Mouse (Mus musculus) C2C12 (cell line): Measurements from ENCODE around the gene Nrg4. TPM values are rescaled to one million over a fixed set of nuclear protein-coding genes. Genes with fewer than 3 reads are reported as not detected.

Experiments
- H3K27me3 ChIP-seq: one replicate; pipeline ENCODE4 v1.6.1; 2011; ENCODE audit not compliant: control insufficient read depth, insufficient read depth, insufficient read length
- H3K36me3 ChIP-seq: one replicate; pipeline ENCODE4 v1.6.1; 2011; ENCODE audit not compliant: control insufficient read depth, insufficient read depth
- H3K4me3 ChIP-seq: one replicate; pipeline ENCODE4 v1.5.1; 2011; ENCODE audit warnings: mild to moderate bottlenecking, control low read depth; ENCODE audit not compliant: poor library complexity, insufficient read depth, severe bottlenecking
- H3K79me2 ChIP-seq: one replicate; pipeline ENCODE4 v1.6.1; 2011; ENCODE audit not compliant: control insufficient read depth, insufficient read depth
- H3K79me3 ChIP-seq: one replicate; pipeline ENCODE4 v1.6.1; 2011; ENCODE audit warnings: low read depth, control low read depth
- H3ac ChIP-seq: one replicate; pipeline ENCODE3; 2011; ENCODE audit warnings: low read depth; ENCODE audit not compliant: control insufficient read depth, insufficient read length
- CEBPB ChIP-seq: IDR thresholded peaks from one replicate; pipeline ENCODE4 v1.6.1; 2011; ENCODE audit warnings: low read depth, mild to moderate bottlenecking, control low read depth, moderate library complexity
- CTCF ChIP-seq: IDR thresholded peaks from one replicate; pipeline ENCODE4 v1.5.1; 2011; ENCODE audit not compliant: control insufficient read depth, insufficient read depth, insufficient read length
- FOSL1 ChIP-seq: IDR thresholded peaks from one replicate; pipeline ENCODE4 v1.8.0; 2011; ENCODE audit warnings: mild to moderate bottlenecking, low read length; ENCODE audit not compliant: poor library complexity, insufficient read depth, severe bottlenecking
- MAX ChIP-seq: IDR thresholded peaks from one replicate; pipeline ENCODE4 v1.6.1; 2011; ENCODE audit warnings: mild to moderate bottlenecking, control low read depth
- MYOD1 ChIP-seq: IDR thresholded peaks from one replicate; pipeline ENCODE4 v1.6.1; 2011; ENCODE audit warnings: low read depth; ENCODE audit not compliant: control insufficient read depth, insufficient read length
- MYOG ChIP-seq: IDR thresholded peaks from one replicate; pipeline ENCODE4 v1.6.1; 2011; ENCODE audit not compliant: control insufficient read depth, insufficient read length; ENCODE audit errors: extremely low read depth
- USF1 ChIP-seq: IDR thresholded peaks from one replicate; pipeline ENCODE4 v1.6.1; 2011; ENCODE audit warnings: low read depth, mild to moderate bottlenecking, control low read depth, moderate library complexity
- polyA plus RNA-seq: library from polyadenylated mRNA; unstranded; fragments of >200 nt; fragmentation: generic; extraction: Trizol; gene quantifications from one replicate; pipeline ENCODE4 v1.2.1, GENCODE M21; 2012; ENCODE audit warnings: missing spikeins

The Nrg4 gene
- polyA plus RNA-seq, 1 experiment = 0.15 TPM

- H3K79me2 ChIP-seq = no peaks in the 10 kb centered on the region
- no peaks in the 10 kb centered on the region for H3K36me3 ChIP-seq
- H3ac ChIP-seq = no peak overlapping the region
- no peaks in the 10 kb centered on the region for H3K79me3 ChIP-seq
- no peak overlapping the region for H3K4me3 ChIP-seq
- peaks cover 10% of the 10 kb centered on the region for H3K27me3 ChIP-seq
- no peak for TF ChIP-seq CEBPB
- no peak for TF ChIP-seq MYOG
- TF ChIP-seq MAX = no peak
- TF ChIP-seq USF1 = no peak
- TF ChIP-seq CTCF = no peak
Observed at GRCm38 (mm10) chr9:55313619-55314261, 12.9 kb downstream of the Nrg4 start.

DNA sequence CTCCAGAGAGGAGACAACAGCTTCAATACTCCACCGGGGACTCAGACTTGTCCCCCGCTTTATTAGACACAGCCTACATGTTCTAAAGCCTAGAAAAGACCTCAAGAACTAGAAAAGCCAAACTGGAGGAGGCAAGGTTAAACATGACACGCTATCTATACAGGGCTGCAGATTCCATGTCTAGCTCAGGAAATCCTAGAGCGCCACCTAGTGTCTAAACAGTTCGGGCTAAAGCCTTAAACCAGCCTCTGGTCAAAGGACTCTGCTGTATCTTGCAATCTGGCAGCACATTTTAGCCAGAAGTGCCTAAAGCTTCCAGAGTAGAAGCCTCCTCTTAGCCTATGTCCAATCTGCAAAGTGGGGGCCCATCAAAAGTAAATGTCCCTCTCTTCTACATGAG lies 15.1 kb downstream of the Nrg4 start:
- H3K79me3 ChIP-seq = no peaks in the 10 kb centered on the region
- no peak overlapping the region for H3K4me3 ChIP-seq
- no peak overlapping the region for H3ac ChIP-seq
- TF ChIP-seq USF1 (no peak), FOSL1 (no peak), CTCF (peak; percentile 45)
- H3K79me2 ChIP-seq = no peaks in the 10 kb centered on the region
- H3K27me3 ChIP-seq = peaks cover 10% of the 10 kb centered on the region
- H3K36me3 ChIP-seq = no peaks in the 10 kb centered on the region

DNA sequence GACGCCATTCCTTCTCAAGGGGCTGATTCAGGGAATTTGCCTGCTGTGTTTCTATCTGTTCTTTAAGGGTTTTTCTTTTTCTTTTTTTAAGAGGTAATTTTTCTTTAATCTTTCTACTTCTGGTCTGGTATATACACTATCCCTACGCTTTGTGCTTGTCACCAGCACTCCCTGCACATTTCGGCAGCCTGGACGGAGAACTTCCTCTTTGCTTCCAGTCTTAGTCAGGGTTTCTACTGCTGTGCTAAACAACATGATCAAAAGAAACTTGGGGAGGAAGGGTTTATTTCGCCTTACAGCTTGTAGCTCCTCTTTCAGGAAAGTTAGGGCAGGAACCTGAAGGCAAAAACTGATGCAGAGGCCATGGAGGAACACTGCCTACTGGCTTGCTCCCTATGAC lies 18.2 kb downstream of the Nrg4 start:
- no peak overlapping the region for H3ac ChIP-seq
- H3K36me3 ChIP-seq = no peaks in the 10 kb centered on the region
- H3K79me3 ChIP-seq = no peaks in the 10 kb centered on the region
- H3K79me2 ChIP-seq = no peaks in the 10 kb centered on the region
- no peak overlapping the region for H3K4me3 ChIP-seq
- peaks cover 5% of the 10 kb centered on the region for H3K27me3 ChIP-seq
- no peak for TF ChIP-seq MYOG
- TF ChIP-seq USF1 = no peak
- no peak for TF ChIP-seq CEBPB
- no peak for TF ChIP-seq MAX
- no peak for TF ChIP-seq CTCF
- TF ChIP-seq FOSL1 = no peak
- TF ChIP-seq MYOD1 = no peak

DNA sequence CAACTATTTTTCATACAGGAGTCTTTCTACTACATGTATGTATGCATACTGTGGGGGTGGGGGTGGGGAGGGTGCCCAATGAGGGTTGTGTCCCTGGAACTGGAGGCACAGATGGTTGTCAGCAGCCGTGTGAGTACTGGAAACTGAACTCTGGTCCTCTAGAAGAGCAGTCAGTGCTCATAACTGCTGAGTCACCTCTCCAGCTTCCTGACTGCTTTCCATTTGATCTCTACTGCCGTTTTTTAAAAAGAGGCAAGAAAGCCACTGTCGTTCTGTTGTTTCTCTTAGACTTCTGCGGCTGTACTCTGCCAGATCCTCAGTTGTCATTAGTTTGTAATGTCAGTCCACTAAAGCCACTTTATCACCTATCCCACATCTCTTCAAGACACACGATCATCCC lies 19.1 kb downstream of the Nrg4 start:
- H3K36me3 ChIP-seq = no peaks in the 10 kb centered on the region
- H3K79me3 ChIP-seq = no peaks in the 10 kb centered on the region
- peaks cover 3% of the 10 kb centered on the region for H3K27me3 ChIP-seq
- no peak for TF ChIP-seq CEBPB
- TF ChIP-seq FOSL1 = no peak
- no peak overlapping the region for H3ac ChIP-seq
- no peak overlapping the region for H3K4me3 ChIP-seq
- H3K79me2 ChIP-seq = no peaks in the 10 kb centered on the region

DNA sequence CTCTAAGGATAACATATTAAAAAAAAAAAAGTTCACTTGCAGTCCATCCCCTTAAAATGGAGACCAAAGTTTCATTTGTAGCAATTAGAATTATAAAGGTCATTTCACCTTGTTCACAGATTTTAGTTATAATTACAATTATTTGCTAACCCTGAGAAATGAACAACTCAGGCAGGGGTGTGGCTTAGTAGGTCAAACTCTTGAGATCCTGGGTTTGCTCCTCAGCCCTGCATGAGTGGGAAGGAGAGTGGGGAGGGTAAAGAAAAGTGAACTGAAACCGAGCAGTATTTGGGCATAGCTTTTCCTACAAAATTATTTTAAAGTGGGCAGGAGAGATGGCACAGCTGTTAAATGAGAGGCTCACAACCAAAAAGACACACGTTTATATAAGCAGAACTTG lies 19.6 kb downstream of the Nrg4 start:
- H3ac ChIP-seq = no peak overlapping the region
- H3K79me3 ChIP-seq = no peaks in the 10 kb centered on the region
- TF ChIP-seq USF1 (no peak), CTCF (no peak), MAX (no peak), FOSL1 (no peak), MYOD1 (no peak), CEBPB (no peak), MYOG (no peak)
- H3K4me3 ChIP-seq = no peak overlapping the region
- no peaks in the 10 kb centered on the region for H3K36me3 ChIP-seq
- peaks cover 3% of the 10 kb centered on the region for H3K27me3 ChIP-seq
- no peaks in the 10 kb centered on the region for H3K79me2 ChIP-seq

DNA sequence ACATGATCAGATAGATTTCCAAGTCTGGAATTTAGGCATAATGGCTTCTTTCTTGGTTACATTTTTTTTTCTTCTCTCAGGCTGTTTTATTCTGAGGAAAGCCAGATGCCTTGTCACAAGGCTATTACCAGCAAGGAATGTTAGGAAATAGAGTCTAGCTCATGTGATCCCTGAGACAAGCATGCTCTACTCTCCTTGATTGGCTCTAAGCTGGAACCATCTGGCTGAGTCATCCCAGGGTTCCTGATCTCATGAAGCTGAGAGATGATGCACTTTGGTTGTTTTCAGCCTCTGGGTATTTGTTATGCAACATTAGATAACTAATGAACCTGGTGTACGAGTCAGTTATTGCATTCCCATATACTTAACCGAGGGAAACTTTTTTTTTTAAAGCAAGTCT lies 30.4 kb downstream of the Nrg4 start:
- TF ChIP-seq CEBPB (no peak), FOSL1 (no peak), CTCF (no peak), MAX (no peak), MYOG (no peak), MYOD1 (no peak), USF1 (no peak)
- no peaks in the 10 kb centered on the region for H3K79me3 ChIP-seq
- no peak overlapping the region for H3ac ChIP-seq
- H3K36me3 ChIP-seq = no peaks in the 10 kb centered on the region
- no peak overlapping the region for H3K4me3 ChIP-seq
- peaks cover 6% of the 10 kb centered on the region for H3K27me3 ChIP-seq
- H3K79me2 ChIP-seq = no peaks in the 10 kb centered on the region

DNA sequence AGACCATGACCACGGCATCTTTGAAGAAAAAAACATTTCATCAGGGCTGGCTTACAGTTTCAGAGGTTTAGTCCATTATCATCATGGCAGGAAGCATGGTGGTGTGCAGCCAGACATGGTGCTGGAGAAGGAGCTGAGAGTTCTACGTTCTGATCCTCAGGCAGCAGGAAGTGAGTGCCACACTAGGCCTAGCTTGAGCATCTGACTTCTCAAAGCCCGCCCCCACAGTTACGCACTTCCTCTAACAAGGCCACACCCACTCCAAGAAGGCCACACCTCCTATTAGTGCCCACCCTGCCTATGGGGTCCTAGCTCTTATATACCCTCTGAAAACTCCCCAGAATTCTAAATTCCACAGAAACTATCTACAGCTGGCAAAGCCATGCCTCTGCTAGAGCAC lies 34.7 kb downstream of the Nrg4 start:
- TF ChIP-seq CTCF (no peak), MYOD1 (no peak), FOSL1 (no peak), MYOG (no peak), MAX (no peak), USF1 (no peak), CEBPB (no peak)
- H3K79me2 ChIP-seq = no peaks in the 10 kb centered on the region
- H3ac ChIP-seq = no peak overlapping the region
- no peaks in the 10 kb centered on the region for H3K79me3 ChIP-seq
- H3K36me3 ChIP-seq = no peaks in the 10 kb centered on the region
- no peak overlapping the region for H3K4me3 ChIP-seq
- peaks cover 12% of the 10 kb centered on the region for H3K27me3 ChIP-seq
